8 mouse cellular contexts compared by ENCODE assay signal in the genomic region with DNA sequence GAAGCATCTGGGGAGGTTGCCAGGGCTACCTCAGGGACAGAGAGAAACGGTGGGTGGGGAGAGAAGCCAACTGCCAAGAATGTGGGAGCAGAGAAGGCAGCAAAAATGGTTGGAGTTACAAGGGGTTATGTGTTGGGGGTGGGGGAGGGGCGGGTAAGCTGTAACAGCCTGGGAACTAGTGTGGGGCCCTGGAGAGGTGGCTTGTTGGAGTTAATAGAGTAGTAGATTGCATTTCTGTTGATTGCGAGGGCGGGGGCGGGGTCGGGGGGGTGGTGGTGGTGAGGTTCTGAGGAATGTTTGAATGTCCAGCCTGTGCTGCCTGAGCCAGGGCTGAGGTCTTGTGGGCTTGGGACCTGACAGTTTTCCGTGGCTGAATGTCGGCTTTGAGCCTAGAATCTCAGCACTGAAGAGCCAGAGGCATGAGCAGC. TPM values are rescaled to one million over a fixed set of nuclear protein-coding genes. Genes with fewer than 3 reads are reported as not detected.
DNase-seq lines count a peak whose midpoint lies in the region; ATAC-seq and TF ChIP-seq lines count a peak whose summit lies in the region.
"Had no signal": no experiment of that assay in that cellular context is flagged by ENCODE, and none has a peak within 500 bp of the region (broad histone marks: within the 10 kb centered on the region; RNA-seq: fewer than 3 reads in every experiment).

No protein-coding gene starts in this region.

- peak; percentile 1 for DNase-seq in retina, postnatal 1 day
- no peak for DNase-seq in retina, embryonic 14.5 days (ENCODE audit: low spot score)
- DNase-seq in testis, postnatal 14 days (ENCODE audit: low spot score), result peak; percentile 33
- DNase-seq in cerebellum, adult 11 months, result no peak
- no peak for DNase-seq in B cell, adult 2 months

- no peaks in the 10 kb centered on the region for H3K27me3 ChIP-seq in embryonic facial prominence, embryonic 12.5 days
- no peaks in the 10 kb centered on the region for H3K27me3 ChIP-seq in intestine, postnatal 0 days (replicated peaks; ENCODE audit: control insufficient read depth, insufficient read depth, low read length)

- no peak for ATAC-seq in embryonic facial prominence, embryonic 12.5 days (ENCODE audit: insufficient number of reproducible peaks, insufficient read depth, low FRiP score, low TSS enrichment)
- peak; percentile 50 for ATAC-seq in intestine, postnatal 0 days

- H3K9ac ChIP-seq in embryonic facial prominence, embryonic 12.5 days, result no peak overlapping the region
- no peak overlapping the region for H3K9ac ChIP-seq in intestine, postnatal 0 days (ENCODE audit: low read depth, low read length)

- peak overlapping the region; percentile 32 for H3K4me2 ChIP-seq in embryonic facial prominence, embryonic 12.5 days (replicated peaks)
- no peak overlapping the region; the same call in 1 of the 2 replicates for H3K4me2 ChIP-seq in intestine, postnatal 0 days (replicated peaks; ENCODE audit: low read depth)

- H3K4me3 ChIP-seq in embryonic facial prominence, embryonic 12.5 days, result no peak overlapping the region
- H3K4me3 ChIP-seq in intestine, postnatal 0 days (ENCODE audit: low read depth, low read length), result no peak overlapping the region
- H3K4me3 ChIP-seq: layer of hippocampus, adult 2 months had no signal

- no peak for TF ChIP-seq CTCF in intestine, postnatal 0 days (IDR thresholded peaks at IDR 0.05; ENCODE audit: low read depth)

- 14% methylated on average over 8 of the region's 8 CpGs for WGBS in embryonic facial prominence, embryonic 12.5 days
- 34% methylated on average over 8 of the region's 8 CpGs for WGBS in intestine, postnatal 0 days

- peaks cover 17% of the 10 kb centered on the region for H3K4me1 ChIP-seq in embryonic facial prominence, embryonic 12.5 days
- 0 out of 2 replicates have a peak, but pooled peaks cover 4% of the 10 kb centered on the region for H3K4me1 ChIP-seq in intestine, postnatal 0 days (replicated peaks; ENCODE audit: control insufficient read depth, insufficient read depth, low read length)

- H3K9me3 ChIP-seq in embryonic facial prominence, embryonic 12.5 days, result no peaks in the 10 kb centered on the region
- H3K9me3 ChIP-seq in intestine, postnatal 0 days (ENCODE audit: control insufficient read depth), result no peaks in the 10 kb centered on the region

- no peak overlapping the region for H3K27ac ChIP-seq in embryonic facial prominence, embryonic 12.5 days
- no peak overlapping the region for H3K27ac ChIP-seq in intestine, postnatal 0 days (ENCODE audit: low read depth, low read length)
- H3K27ac ChIP-seq: layer of hippocampus, adult 2 months had no signal

- H3K36me3 ChIP-seq in embryonic facial prominence, embryonic 12.5 days, result peaks cover 10% of the 10 kb centered on the region; the same call in 1 of the 2 replicates
- H3K36me3 ChIP-seq in intestine, postnatal 0 days (ENCODE audit: control insufficient read depth, insufficient read depth), result peaks cover 10% of the 10 kb centered on the region

RNA-seq across cellular contexts. Expression of a gene that starts 5.5 kb away (rescaled TPM):
- 32.3 and 34.5 TPM in 2 replicates for polyA plus RNA-seq in embryonic facial prominence, embryonic 12.5 days (2016; fragmentation: Nextera tagmentation; extraction: Ambion mirVana)
- polyA plus RNA-seq in intestine, postnatal 0 days (2015; fragmentation: Nextera tagmentation; extraction: Ambion mirVana), result 15.6 and 16.2 TPM in 2 replicates

RNA-seq across cellular contexts. Expression of a gene that starts 30.1 kb away (rescaled TPM):
- 24.5 and 26.6 TPM in 2 replicates for polyA plus RNA-seq in embryonic facial prominence, embryonic 12.5 days (2016; fragmentation: Nextera tagmentation; extraction: Ambion mirVana)
- 23.3 and 27.7 TPM in 2 replicates for polyA plus RNA-seq in intestine, postnatal 0 days (2015; fragmentation: Nextera tagmentation; extraction: Ambion mirVana)

RNA-seq across cellular contexts. Expression of a gene that starts 41.3 kb away (rescaled TPM):
- 0.39 and 0.67 TPM in 2 replicates for polyA plus RNA-seq in embryonic facial prominence, embryonic 12.5 days (2016; fragmentation: Nextera tagmentation; extraction: Ambion mirVana)
- 0.25 and 0.67 TPM in 2 replicates for polyA plus RNA-seq in intestine, postnatal 0 days (2015; fragmentation: Nextera tagmentation; extraction: Ambion mirVana)

Comparison
In these comparisons a context has a peak if more than half of its experiments do, and no peak if none do; other contexts are left out.
1. DNase-seq: peak in retina, postnatal 1 day (single experiment) and testis, postnatal 14 days (single experiment); none in retina, embryonic 14.5 days (single experiment), cerebellum, adult 11 months (single experiment) and B cell, adult 2 months (0 of 2).